Mouse (Mus musculus) embryonic fibroblast, embryonic 13.5 days (primary cell): ENCODE measurements around the gene Slco1a1.

Source experiments
- CTCF ChIP-seq: IDR thresholded peaks from 2 replicates; pipeline ENCODE4 v1.5.1; 2011; ENCODE audit warnings: mild to moderate bottlenecking, control low read depth, low read length, moderate library complexity, borderline replicate concordance; ENCODE audit not compliant: insufficient read depth
- POLR2A ChIP-seq: IDR thresholded peaks from 2 replicates; pipeline ENCODE4 v1.6.1; 2011; ENCODE audit warnings: low read depth, mild to moderate bottlenecking, control low read depth, low read length, moderate library complexity

- TF ChIP-seq CTCF = no peak
- no peak for TF ChIP-seq POLR2A
These were observed 58.5 kb downstream of the Slco1a1 start for GRCm38 (mm10) chr6:141888248-141888647.
